In the genomic region with DNA sequence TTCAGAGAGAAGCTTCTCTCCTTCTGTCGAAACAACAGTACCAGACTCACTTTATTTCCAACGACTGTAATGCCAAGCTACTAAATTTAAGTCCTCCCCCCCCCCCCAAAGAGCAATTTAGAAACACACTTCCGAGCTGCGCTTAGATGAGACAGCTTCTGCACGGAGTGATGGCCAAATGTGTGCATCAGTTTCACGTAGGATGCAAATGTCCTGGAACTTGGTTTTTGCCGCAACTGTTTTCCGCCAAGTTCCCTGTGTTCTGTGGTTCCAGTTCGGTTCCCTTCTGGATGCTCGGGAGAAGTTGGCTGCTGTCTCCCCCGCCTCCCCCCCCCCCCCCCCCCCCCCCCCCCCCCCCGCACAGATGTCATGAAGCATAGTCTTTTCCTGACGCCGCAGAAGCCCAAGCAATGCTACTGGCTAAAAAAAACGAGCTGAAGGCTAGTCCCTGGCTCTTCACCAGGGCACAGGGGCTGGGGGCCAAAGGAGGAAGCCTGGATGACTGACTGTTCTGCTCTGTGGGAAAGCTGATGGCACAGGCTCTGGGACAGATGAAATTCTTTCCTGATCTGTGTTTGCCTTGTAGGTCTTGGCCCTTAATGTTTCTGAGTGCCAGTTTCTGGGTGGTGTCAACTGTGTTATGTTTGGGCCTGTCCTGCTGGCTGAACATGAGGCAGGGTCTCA, we compare ENCODE assay signal across 18 mouse cellular contexts. TPM values are rescaled to one million over a fixed set of nuclear protein-coding genes. Genes with fewer than 3 reads are reported as not detected.
DNase-seq lines count a peak whose midpoint lies in the region; ATAC-seq lines count a peak whose summit lies in the region.
"Had no signal": no experiment of that assay in that cellular context is flagged by ENCODE, and none has a peak within 500 bp of the region (broad histone marks: within the 10 kb centered on the region; RNA-seq: fewer than 3 reads in every experiment).

No protein-coding gene starts in this region.

- H3K9ac ChIP-seq in lung, embryonic 15.5 days = no peak overlapping the region
- no peak overlapping the region for H3K9ac ChIP-seq in hindbrain, embryonic 16.5 days (ENCODE audit: low read depth, low read length)
- H3K9ac ChIP-seq: heart, embryonic 13.5 days; kidney, embryonic 15.5 days; liver, embryonic 12.5 days had no signal

- peak; percentile 67 for DNase-seq in gastrocnemius, adult 18-20 months (ENCODE audit: low spot score)
- DNase-seq in gastrocnemius, postnatal 4 days (ENCODE audit: low spot score in 2 of 2) = no peak
- DNase-seq in lung, adult 18-20 months = no peak
- peak; percentile 40 for DNase-seq in brain, embryonic 18.5 days (ENCODE audit: low read depth, low spot score)
- peak; percentile 48 for DNase-seq in right cerebral cortex, postnatal 25 days
- DNase-seq in adrenal gland, postnatal 36 days = no peak
- DNase-seq: adrenal gland, postnatal 14 days; cerebellum, adult 11 months; embryo, embryonic 11 days; midbrain, embryonic 14.5 days had no signal

- peaks cover 25% of the 10 kb centered on the region for H3K4me1 ChIP-seq in lung, embryonic 15.5 days
- no peaks in the 10 kb centered on the region; the same call in 1 of the 2 replicates for H3K4me1 ChIP-seq in hindbrain, embryonic 16.5 days (ENCODE audit: control insufficient read depth, insufficient read depth, low read depth, low read length)

- no peak overlapping the region for H3K4me2 ChIP-seq in lung, embryonic 15.5 days
- H3K4me2 ChIP-seq in hindbrain, embryonic 16.5 days (ENCODE audit: low read length) = no peak overlapping the region
- H3K4me2 ChIP-seq: heart, embryonic 13.5 days; kidney, embryonic 15.5 days; liver, embryonic 12.5 days had no signal

- H3K9me3 ChIP-seq in lung, embryonic 15.5 days = no peaks in the 10 kb centered on the region
- no peaks in the 10 kb centered on the region for H3K9me3 ChIP-seq in hindbrain, embryonic 16.5 days (ENCODE audit: control insufficient read depth, low read length)
- H3K9me3 ChIP-seq: heart, embryonic 13.5 days; kidney, embryonic 15.5 days; liver, embryonic 12.5 days had no signal

- no peak for ATAC-seq in lung, embryonic 15.5 days (ENCODE audit: borderline replicate concordance, extremely low read depth, low FRiP score, low TSS enrichment)
- no peak for ATAC-seq in hindbrain, embryonic 16.5 days
- ATAC-seq: liver, embryonic 12.5 days had no signal

- 47% methylated on average over 12 of the region's 15 CpGs for WGBS in lung, embryonic 15.5 days
- 57% methylated on average over 14 of the region's 15 CpGs for WGBS in hindbrain, embryonic 16.5 days

- 0 out of 2 replicates have a peak overlapping the region, but pooled peaks have one; percentile 44 for H3K27ac ChIP-seq in lung, embryonic 15.5 days
- no peak overlapping the region for H3K27ac ChIP-seq in hindbrain, embryonic 16.5 days (ENCODE audit: low read depth, low read length)
- H3K27ac ChIP-seq: heart, embryonic 13.5 days; kidney, embryonic 15.5 days; liver, embryonic 12.5 days; macrophage had no signal

- H3K4me3 ChIP-seq in lung, embryonic 15.5 days = no peak overlapping the region
- no peak overlapping the region for H3K4me3 ChIP-seq in hindbrain, embryonic 16.5 days (ENCODE audit: low read length)
- H3K4me3 ChIP-seq: heart, embryonic 13.5 days; kidney, embryonic 15.5 days; liver, embryonic 12.5 days had no signal

- H3K36me3 ChIP-seq in lung, embryonic 15.5 days = no peaks in the 10 kb centered on the region
- H3K36me3 ChIP-seq in hindbrain, embryonic 16.5 days (ENCODE audit: control insufficient read depth, insufficient read depth, low read length) = no peaks in the 10 kb centered on the region
- H3K36me3 ChIP-seq: G1E; heart, embryonic 13.5 days; kidney, embryonic 15.5 days; liver, embryonic 12.5 days had no signal

- no peaks in the 10 kb centered on the region for H3K27me3 ChIP-seq in lung, embryonic 15.5 days
- no peaks in the 10 kb centered on the region for H3K27me3 ChIP-seq in hindbrain, embryonic 16.5 days (replicated peaks; ENCODE audit: control insufficient read depth, insufficient read depth, low read length)
- H3K27me3 ChIP-seq: heart, embryonic 13.5 days; kidney, embryonic 15.5 days had no signal

RNA-seq across cellular contexts. Expression of a gene that starts 18.2 kb away (rescaled TPM):
- under 1 TPM; 0.26 to 0.27 TPM for total RNA-seq in gastrocnemius, adult 18-20 months (2021)
- under 1 TPM in 1 of 2 experiments, not detected in 1; 0.59 TPM for total RNA-seq in gastrocnemius, postnatal 4 days (2021)
- polyA plus RNA-seq in lung, embryonic 15.5 days (2015; fragmentation: Nextera tagmentation; extraction: Ambion mirVana) = 48.1 and 50.0 TPM in 2 replicates
- under 1 TPM; 0.36 to 0.40 TPM for total RNA-seq in adrenal gland, postnatal 36 days (2021)
- polyA plus RNA-seq in hindbrain, embryonic 16.5 days (2015; fragmentation: Nextera tagmentation; extraction: Ambion mirVana) = 0.13 and 0.21 TPM in 2 replicates
- total RNA-seq: G1E; hematopoietic stem cell, adult 5-6 weeks had no signal
- polyA plus RNA-seq: G1E, macrophage had no signal

RNA-seq across cellular contexts. Expression of a gene that starts 27.2 kb away (rescaled TPM):
- total RNA-seq in gastrocnemius, adult 18-20 months (2021) = 10 to 100 TPM; 25.0 to 31.3 TPM
- 10 to 100 TPM; 24.8 to 25.8 TPM for total RNA-seq in gastrocnemius, postnatal 4 days (2021)
- 74.5 and 76.8 TPM in 2 replicates for polyA plus RNA-seq in lung, embryonic 15.5 days (2015; fragmentation: Nextera tagmentation; extraction: Ambion mirVana)
- total RNA-seq in adrenal gland, postnatal 36 days (2021) = 10 to 100 TPM; 53.6 to 90.1 TPM
- 79.6 and 81.3 TPM in 2 replicates for polyA plus RNA-seq in hindbrain, embryonic 16.5 days (2015; fragmentation: Nextera tagmentation; extraction: Ambion mirVana)

RNA-seq across cellular contexts. Expression of a gene that starts 57.2 kb away (rescaled TPM):
- total RNA-seq in gastrocnemius, adult 18-20 months (2021) = 100 to 1,000 TPM; 206 to 234 TPM
- 10 to 100 TPM; 25.3 to 26.0 TPM for total RNA-seq in gastrocnemius, postnatal 4 days (2021)
- polyA plus RNA-seq in lung, embryonic 15.5 days (2015; fragmentation: Nextera tagmentation; extraction: Ambion mirVana) = 9.2 and 9.9 TPM in 2 replicates
- 1,000 to 10,000 TPM in 1 of 2 experiments, 100 to 1,000 TPM in 1; 924 to 1,160 TPM for total RNA-seq in adrenal gland, postnatal 36 days (2021)
- 6.8 and 7.2 TPM in 2 replicates for polyA plus RNA-seq in hindbrain, embryonic 16.5 days (2015; fragmentation: Nextera tagmentation; extraction: Ambion mirVana)
- total RNA-seq: G1E had no signal

RNA-seq across cellular contexts. Expression of a gene that starts 58.7 kb away (rescaled TPM):
- total RNA-seq in gastrocnemius, adult 18-20 months (2021) = 1 to 10 TPM; 1.4 to 3.8 TPM
- 1 to 10 TPM; 2.7 to 3.4 TPM for total RNA-seq in gastrocnemius, postnatal 4 days (2021)
- polyA plus RNA-seq in lung, embryonic 15.5 days (2015; fragmentation: Nextera tagmentation; extraction: Ambion mirVana) = 1.7 and 2.0 TPM in 2 replicates
- 1 to 10 TPM; 1.4 to 2.0 TPM for total RNA-seq in adrenal gland, postnatal 36 days (2021)
- polyA plus RNA-seq in hindbrain, embryonic 16.5 days (2015; fragmentation: Nextera tagmentation; extraction: Ambion mirVana) = 0.25 and 0.38 TPM in 2 replicates
- polyA plus RNA-seq: G1E; midbrain, embryonic 14.5 days had no signal

Comparison
In these comparisons a context has a peak if more than half of its experiments do, and no peak if none do; other contexts are left out.
1. DNase-seq: peak in gastrocnemius, adult 18-20 months (single experiment), brain, embryonic 18.5 days (single experiment) and right cerebral cortex, postnatal 25 days (single experiment); none in gastrocnemius, postnatal 4 days (0 of 2), lung, adult 18-20 months (0 of 2) and adrenal gland, postnatal 36 days (0 of 2).
2. RNA of a gene that starts 57.2 kb away (total RNA-seq): 924 to 1,160 TPM in adrenal gland, postnatal 36 days and 206 to 234 TPM in gastrocnemius, adult 18-20 months; 25.3 to 26.0 TPM in gastrocnemius, postnatal 4 days; every median in the first group is over 4 times any median in the second.